Mouse (Mus musculus) lung, embryonic 14.5 days (tissue): ENCODE measurements around the gene Hormad1. TPM values are rescaled to one million over a fixed set of nuclear protein-coding genes. Genes with fewer than 3 reads are reported as not detected.

ENCODE experiments used
- ATAC-seq: fragments of 200-750 bp; cut with Nextera tagmentation; 2 replicates; pipeline ENCODE4 v1.8.0; 2017; ENCODE audit warnings: mild to moderate bottlenecking, moderate TSS enrichment, moderate library complexity; ENCODE audit not compliant: insufficient read depth
- DNase-seq: peaks from one replicate; pipeline ENCODE4 v3.0.0-alpha.2; 2015
- H3K27ac ChIP-seq: fragments of 300-500 bp; sonication (generic); 2 replicates; pipeline ENCODE4 v1.5.1; 2014; ENCODE audit warnings: low read depth, mild to moderate bottlenecking, moderate library complexity
- H3K27me3 ChIP-seq: fragments of 300-500 bp; sonication (generic); 2 replicates; pipeline ENCODE4 v1.6.1; 2014; ENCODE audit warnings: low read length, control low read depth; ENCODE audit not compliant: insufficient read depth
- H3K36me3 ChIP-seq: fragments of 300-500 bp; sonication (generic); 2 replicates; pipeline ENCODE4 v1.6.1; 2014; ENCODE audit warnings: control low read depth; ENCODE audit not compliant: insufficient read depth
- H3K4me1 ChIP-seq: fragments of 300-500 bp; sonication (generic); 2 replicates; pipeline ENCODE4 v1.6.1; 2014; ENCODE audit warnings: antibody characterized with exemption, control low read depth; ENCODE audit not compliant: insufficient read depth
- H3K4me2 ChIP-seq: fragments of 300-500 bp; sonication (generic); 2 replicates; pipeline ENCODE4 v1.6.1; 2014; ENCODE audit warnings: mild to moderate bottlenecking
- H3K4me3 ChIP-seq: fragments of 300-500 bp; sonication (generic); 2 replicates; pipeline ENCODE4 v1.5.1; 2014; ENCODE audit warnings: low read depth, low read length
- H3K9ac ChIP-seq: fragments of 300-500 bp; sonication (generic); 2 replicates; pipeline ENCODE4 v1.6.1; 2014
- H3K9me3 ChIP-seq: fragments of 300-500 bp; sonication (generic); 2 replicates; pipeline ENCODE4 v1.6.1; 2016; ENCODE audit warnings: low read depth, low read length, control low read depth
- CTCF ChIP-seq: IDR thresholded peaks from 2 replicates; pipeline ENCODE4 v1.5.1; 2016; ENCODE audit warnings: antibody characterized with exemption, low read depth
- WGBS: fragments of 180-500 bp; shearing (Covaris S2); extraction: QIAGEN DNeasy Blood & Tissue Kit; methylation state at CpG from one replicate; pipeline ENCODE4 v1.1.7; 2014; 5-methylcytosine and 5-hydroxymethylcytosine counted together
- polyA plus RNA-seq: library from polyadenylated mRNA; unstranded; fragments of >200 nt; fragmentation: Nextera tagmentation; extraction: Ambion mirVana; gene quantifications from 2 replicates; pipeline ENCODE4 v1.2.1, GENCODE M21; 2014

Hormad1 gene
- polyA plus RNA-seq, 1 experiment from 2014 or later, result not detected

- no peaks in the 10 kb centered on the region for H3K4me1 ChIP-seq
- H3K27ac ChIP-seq, result no peak overlapping the region
- no peak for DNase-seq
- no peak overlapping the region for H3K9ac ChIP-seq
- no peaks in the 10 kb centered on the region for H3K27me3 ChIP-seq
- H3K36me3 ChIP-seq, result no peaks in the 10 kb centered on the region
- no peak for TF ChIP-seq CTCF
- WGBS, result 86% methylated on average over 10 of the region's 10 CpGs
- no peak for ATAC-seq
- no peaks in the 10 kb centered on the region for H3K9me3 ChIP-seq
- H3K4me2 ChIP-seq, result no peak overlapping the region
- no peak overlapping the region for H3K4me3 ChIP-seq
Observed at GRCm38 (mm10) chr3:95521168-95521567, 38.3 kb upstream of the Hormad1 start.

- peak; percentile 25 for DNase-seq
- 37% methylated on average over 3 of the region's 3 CpGs for WGBS
- H3K4me2 ChIP-seq, result no peak overlapping the region
- H3K9ac ChIP-seq, result no peak overlapping the region
- no peak for ATAC-seq
- H3K27ac ChIP-seq, result no peak overlapping the region
- no peak for TF ChIP-seq CTCF
- no peaks in the 10 kb centered on the region for H3K4me1 ChIP-seq
- H3K36me3 ChIP-seq, result no peaks in the 10 kb centered on the region
- H3K27me3 ChIP-seq, result no peaks in the 10 kb centered on the region
- no peak overlapping the region for H3K4me3 ChIP-seq
- H3K9me3 ChIP-seq, result no peaks in the 10 kb centered on the region
Observed at GRCm38 (mm10) chr3:95523662-95524061, 35.8 kb upstream of the Hormad1 start.

GRCm38 (mm10) chr3:95524673-95525072 is 34.8 kb upstream of the Hormad1 start:
- WGBS, result 52% methylated on average over 2 of the region's 2 CpGs
- Histone ChIP-seq H3K4me1 (no peaks in the 10 kb centered on the region), H3K9me3 (no peaks in the 10 kb centered on the region), H3K4me3 (no peak overlapping the region), H3K9ac (no peak overlapping the region), H3K27me3 (no peaks in the 10 kb centered on the region), H3K4me2 (no peak overlapping the region), H3K36me3 (no peaks in the 10 kb centered on the region), H3K27ac (no peak overlapping the region)
- DNase-seq, result no peak
- TF ChIP-seq CTCF, result no peak
- ATAC-seq, result no peak

GRCm38 (mm10) chr3:95526111-95526510 is 33.4 kb upstream of the Hormad1 start:
- Histone ChIP-seq H3K4me2 (no peak overlapping the region), H3K9ac (no peak overlapping the region), H3K4me1 (no peaks in the 10 kb centered on the region), H3K27ac (no peak overlapping the region), H3K27me3 (no peaks in the 10 kb centered on the region), H3K36me3 (no peaks in the 10 kb centered on the region), H3K9me3 (no peaks in the 10 kb centered on the region), H3K4me3 (no peak overlapping the region)
- ATAC-seq (no peak), DNase-seq (no peak)
- TF ChIP-seq CTCF, result no peak

GRCm38 (mm10) chr3:95526622-95527211 is 32.8 kb upstream of the Hormad1 start, which contains the start of gene Ctss:
TSS of gene Ctss (plus strand) at chr3:95526786.
- Histone ChIP-seq H3K27ac (no peak within 1 kb of the TSS), H3K27me3 (no peaks in the 10 kb centered on the region), H3K4me2 (no peak within 1 kb of the TSS), H3K4me1 (no peaks in the 10 kb centered on the region), H3K4me3 (no peak within 1 kb of the TSS), H3K36me3 (no peaks in the 10 kb centered on the region), H3K9ac (no peak within 1 kb of the TSS), H3K9me3 (no peaks in the 10 kb centered on the region)
- no peak for TF ChIP-seq CTCF
- WGBS, result 87% methylated on average over 8 of the region's 8 CpGs
- ATAC-seq, result no peak
- DNase-seq, result no peak

- Histone ChIP-seq H3K4me2 (no peak overlapping the region), H3K4me1 (no peaks in the 10 kb centered on the region), H3K36me3 (no peaks in the 10 kb centered on the region), H3K9ac (no peak overlapping the region), H3K27ac (no peak overlapping the region), H3K9me3 (no peaks in the 10 kb centered on the region), H3K27me3 (no peaks in the 10 kb centered on the region), H3K4me3 (no peak overlapping the region)
- ATAC-seq, result no peak
- no peak for TF ChIP-seq CTCF
- 77% methylated on average over 6 of the region's 6 CpGs for WGBS
- DNase-seq, result no peak
Observed at GRCm38 (mm10) chr3:95529814-95530213, 29.7 kb upstream of the Hormad1 start.

- H3K4me3 ChIP-seq, result no peak overlapping the region
- no peak overlapping the region for H3K4me2 ChIP-seq
- WGBS, result 85% methylated on average over 1 of the region's 1 CpGs
- H3K27me3 ChIP-seq, result no peaks in the 10 kb centered on the region
- H3K9me3 ChIP-seq, result no peaks in the 10 kb centered on the region
- no peak overlapping the region for H3K9ac ChIP-seq
- ATAC-seq, result no peak
- H3K4me1 ChIP-seq, result no peaks in the 10 kb centered on the region
- H3K27ac ChIP-seq, result no peak overlapping the region
- TF ChIP-seq CTCF, result no peak
- no peaks in the 10 kb centered on the region for H3K36me3 ChIP-seq
- DNase-seq, result no peak
Observed at GRCm38 (mm10) chr3:95531025-95531424, 28.5 kb upstream of the Hormad1 start.

GRCm38 (mm10) chr3:95533364-95533763 is 26.1 kb upstream of the Hormad1 start:
- no peak for TF ChIP-seq CTCF
- ATAC-seq, result no peak
- Histone ChIP-seq H3K4me2 (no peak overlapping the region), H3K4me1 (no peaks in the 10 kb centered on the region), H3K4me3 (no peak overlapping the region), H3K27ac (no peak overlapping the region), H3K27me3 (no peaks in the 10 kb centered on the region), H3K36me3 (no peaks in the 10 kb centered on the region), H3K9me3 (no peaks in the 10 kb centered on the region), H3K9ac (no peak overlapping the region)
- WGBS, result 86% methylated on average over 5 of the region's 5 CpGs
- DNase-seq, result no peak
